Mouse (Mus musculus): ENCODE results near the gene Akip1.

The Akip1 gene

GRCm38 (mm10) chr7:109707023-109707785 is 3.7 kb downstream of the Akip1 start:
- peak; percentile 68 for DNase-seq (ENCODE audit: low spot score)

DNA sequence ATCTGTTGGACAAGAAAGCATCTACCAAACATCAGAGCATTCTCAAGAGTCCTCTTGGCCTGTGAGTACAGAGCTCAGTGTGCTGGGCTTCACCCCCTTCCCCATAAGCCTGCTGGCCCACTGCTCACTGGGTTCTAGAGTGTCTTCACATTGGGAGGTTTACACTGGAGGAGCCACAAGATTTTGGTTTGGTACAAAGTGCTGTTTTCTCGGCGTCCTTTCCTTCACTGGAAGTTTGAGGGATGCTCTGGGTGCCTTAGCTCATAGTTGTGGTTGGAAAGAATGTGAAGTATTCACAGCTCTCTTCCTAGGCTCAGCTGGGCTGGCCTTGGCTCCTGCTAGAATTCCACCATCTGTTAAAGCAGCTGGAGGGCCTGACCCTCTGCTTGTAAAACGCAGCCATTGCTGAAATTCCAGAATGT is 5.5 kb downstream of the Akip1 start:
- DNase-seq (ENCODE audit: low spot score): peak; percentile 21

GRCm38 (mm10) chr7:109710069-109710468 is 6.6 kb downstream of the Akip1 start:
- DNase-seq (ENCODE audit: low spot score): no peak

DNA sequence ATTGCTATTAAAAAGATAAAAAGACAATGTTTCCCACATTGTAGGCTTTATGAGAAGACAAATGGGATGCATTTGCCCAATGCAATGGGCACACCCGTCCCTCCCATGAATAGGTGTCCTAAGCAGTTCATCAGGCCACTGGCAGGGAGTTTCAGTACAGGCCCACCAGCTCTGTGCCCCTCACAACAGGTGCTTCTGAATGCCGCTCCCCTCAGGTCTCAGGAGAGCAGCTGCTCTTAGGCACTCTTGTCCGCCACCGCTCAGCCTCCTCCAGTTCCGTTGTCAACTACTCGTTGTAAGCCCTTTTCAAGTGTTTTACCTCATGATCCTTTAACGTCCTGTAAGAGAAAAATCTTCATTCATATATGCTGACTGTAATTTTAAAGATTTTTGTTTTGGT is 8.7 kb downstream of the Akip1 start:
- DNase-seq (ENCODE audit: low spot score): no peak

DNA sequence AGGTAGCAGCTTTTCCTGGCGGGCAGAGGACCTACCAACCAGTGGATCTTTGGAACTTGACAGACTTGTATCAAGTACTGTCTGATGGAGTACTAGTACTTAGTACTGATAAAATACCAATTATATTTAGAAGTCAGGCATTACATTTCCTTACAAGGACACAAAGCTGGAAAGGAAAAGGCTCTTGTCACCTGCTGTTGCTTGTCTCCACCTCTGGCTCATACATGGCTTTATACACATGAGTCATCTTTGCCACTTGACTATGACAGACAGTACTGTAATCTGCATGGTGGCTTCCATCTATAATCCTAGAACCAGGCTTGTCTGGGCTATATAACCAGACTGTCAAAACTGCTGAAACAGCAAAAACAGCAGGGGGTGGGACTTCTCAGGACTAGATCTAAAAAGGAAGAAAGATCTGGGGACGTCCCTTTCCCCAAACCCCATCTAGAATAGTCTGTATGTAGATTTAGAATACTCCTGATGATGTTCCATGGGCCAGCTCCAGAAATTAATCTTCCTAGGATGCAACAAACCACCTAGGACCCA is 10.0 kb downstream of the Akip1 start:
- no peak for DNase-seq (ENCODE audit: low spot score)

DNA sequence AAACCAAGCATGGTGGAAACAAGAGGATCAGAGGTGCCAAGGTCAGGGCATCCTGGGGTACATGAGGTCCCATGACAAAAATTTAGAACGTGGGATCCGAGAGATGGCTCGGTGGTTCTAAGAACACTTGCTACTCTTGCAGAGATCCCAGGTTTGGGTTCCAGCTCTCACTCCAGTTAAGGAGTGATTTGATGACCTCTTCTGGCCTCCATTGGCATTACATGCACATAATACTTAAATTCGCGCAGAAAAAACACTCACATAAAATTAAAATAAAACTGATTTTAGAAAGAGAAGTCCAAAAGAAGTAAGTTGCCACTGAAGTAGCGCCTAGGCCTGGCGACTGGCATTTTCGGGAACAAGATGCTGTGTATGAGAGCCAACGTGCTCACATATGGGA is 15.8 kb downstream of the Akip1 start:
- peak; percentile 63 for DNase-seq (ENCODE audit: low spot score)

GRCm38 (mm10) chr7:109722618-109723017 is 19.1 kb downstream of the Akip1 start:
- no peak for DNase-seq (ENCODE audit: low spot score)

DNA sequence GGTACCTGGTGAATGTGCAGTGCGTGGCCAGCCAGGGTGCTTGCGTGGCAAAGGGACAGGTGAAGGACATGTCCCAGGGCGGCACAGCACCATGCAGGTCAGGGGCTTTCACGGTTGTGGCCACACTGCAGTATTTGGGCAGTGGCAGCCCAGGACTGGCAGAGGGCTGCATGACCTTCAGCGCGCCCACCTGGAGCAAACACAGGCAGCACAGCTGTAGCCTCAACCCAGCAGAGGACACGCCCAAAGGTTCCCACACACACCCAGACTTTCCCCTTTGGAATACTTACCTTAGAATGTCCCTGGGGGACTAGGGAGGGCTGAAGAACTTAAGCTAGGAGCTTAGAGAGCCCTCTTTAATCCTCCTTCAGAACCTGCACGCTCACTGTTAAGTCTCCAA is 19.6 kb downstream of the Akip1 start:
- no peak for DNase-seq (ENCODE audit: low spot score)

- no peak for DNase-seq (ENCODE audit: low spot score)
Measured at GRCm38 (mm10) chr7:109723697-109724096, 20.2 kb downstream of the Akip1 start, which contains the start of gene BC051019. TSS of gene BC051019 (minus strand) at chr7:109723850.

GRCm38 (mm10) chr7:109731626-109732025 is 28.1 kb downstream of the Akip1 start, which contains the start of gene Ascl3:
TSS of gene Ascl3 (minus strand) at chr7:109731726.
- no peak for DNase-seq (ENCODE audit: low spot score)

- DNase-seq (ENCODE audit: low spot score): peak; percentile 30
Measured at GRCm38 (mm10) chr7:109734806-109735205, 31.3 kb downstream of the Akip1 start.

GRCm38 (mm10) chr7:109739822-109740370 is 36.4 kb downstream of the Akip1 start:
- DNase-seq (ENCODE audit: low spot score): no peak

GRCm38 (mm10) chr7:109741060-109741459 is 37.6 kb downstream of the Akip1 start:
- DNase-seq (ENCODE audit: low spot score): no peak

DNA sequence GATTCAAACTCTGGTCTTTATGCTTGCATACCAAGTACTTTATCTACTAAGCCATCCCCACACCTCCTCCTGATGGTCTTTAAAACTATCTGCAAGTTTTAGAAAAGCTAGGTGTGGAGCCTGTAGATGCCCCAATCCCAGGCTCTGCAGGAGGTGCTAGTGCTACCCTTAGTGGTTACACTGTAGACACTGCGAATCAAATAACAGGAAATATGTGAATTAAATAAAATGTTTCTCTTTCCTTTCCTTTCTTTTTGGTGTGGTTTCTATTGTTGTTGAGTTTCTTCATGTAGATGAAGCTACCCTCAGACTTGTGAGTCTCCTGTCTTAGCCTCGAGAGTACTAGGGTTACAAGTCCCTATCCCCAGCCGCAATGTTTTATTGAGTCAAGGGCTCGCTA is 38.2 kb downstream of the Akip1 start:
- no peak for DNase-seq (ENCODE audit: low spot score)

GRCm38 (mm10) chr7:109747747-109748146 is 44.3 kb downstream of the Akip1 start:
- peak; percentile 26 for DNase-seq (ENCODE audit: low spot score)

- no peak for DNase-seq (ENCODE audit: low spot score)
Measured at GRCm38 (mm10) chr7:109751427-109752007, 48.0 kb downstream of the Akip1 start.

GRCm38 (mm10) chr7:109752008-109752925 is 48.8 kb downstream of the Akip1 start, which contains the start of gene Tmem9b:
TSS of gene Tmem9b (minus strand) at chr7:109752875.
- DNase-seq (ENCODE audit: low spot score): peak; percentile 59

GRCm38 (mm10) chr7:109754034-109754433 is 50.5 kb downstream of the Akip1 start:
- no peak for DNase-seq (ENCODE audit: low spot score)

DNA sequence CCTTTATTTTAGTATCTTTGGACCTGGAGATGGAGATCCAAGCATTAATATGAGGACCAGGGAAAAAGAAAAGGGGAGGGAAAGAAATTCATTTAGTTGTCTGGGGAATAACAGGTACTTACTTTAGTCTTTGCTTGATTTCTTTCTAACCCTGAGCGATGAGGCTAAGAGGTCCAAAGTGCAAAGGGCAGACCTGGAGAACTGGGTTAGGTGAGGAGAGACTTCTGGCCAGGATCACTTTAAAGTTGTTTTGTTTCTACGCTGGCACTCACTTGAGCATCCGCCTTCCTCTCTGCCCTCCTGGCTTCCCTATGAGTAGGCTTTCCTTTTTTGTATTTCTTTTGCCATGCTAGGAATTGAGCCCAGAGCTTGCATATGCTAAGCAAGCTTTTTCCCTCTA is 52.8 kb downstream of the Akip1 start:
- no peak for DNase-seq (ENCODE audit: low spot score)

Measured in adipocyte (in vitro differentiated cells).